Mouse (Mus musculus) MEL (cell line): ENCODE results near the gene Rps11. TPM values are rescaled to one million over a fixed set of nuclear protein-coding genes. Genes with fewer than 3 reads are reported as not detected.
A peak's percentile ranks its signal among the peaks of the same experiment; 100 is the strongest.

ENCODE experiments used
- DNase-seq: peaks from one replicate; pipeline ENCODE4 v3.0.0; 2011; ENCODE audit warnings: low read depth, low spot score
- H3K27ac ChIP-seq: 2 replicates; pipeline ENCODE4 v1.5.1; 2012; ENCODE audit warnings: low read depth, mild to moderate bottlenecking, control low read depth, low read length, moderate library complexity; ENCODE audit not compliant: control insufficient read depth
- H3K27me3 ChIP-seq, 2 experiments: fragments of 150-350 bp in 1 of 2; sonication (generic) in 1 of 2; 2 replicates each; pipeline ENCODE4 v1.6.1; 2012; ENCODE audit warnings: low read length in 2 of 2, mild to moderate bottlenecking in 2 of 2, improper control_type of control experiment in 1 of 2, moderate library complexity in 1 of 2; ENCODE audit not compliant: insufficient read depth in 2 of 2, control insufficient read depth in 1 of 2
- H3K36me3 ChIP-seq, 2 experiments: 2 replicates each; pipeline ENCODE4 v1.6.1; 2012 to 2014; ENCODE audit warnings: low read length in 2 of 2, improper control_type of control experiment in 1 of 2, inconsistent platforms in 1 of 2, mild to moderate bottlenecking in 1 of 2; ENCODE audit not compliant: insufficient read depth in 2 of 2, control insufficient read depth in 1 of 2
- H3K4me1 ChIP-seq, 2 experiments: fragments of 150-350 bp in 1 of 2; sonication (generic) in 1 of 2; 2 replicates each; pipeline ENCODE4 v1.6.1; 2012; ENCODE audit warnings: low read length in 2 of 2, improper control_type of control experiment in 1 of 2, mild to moderate bottlenecking in 1 of 2; ENCODE audit not compliant: insufficient read depth in 2 of 2, control insufficient read depth in 1 of 2
- H3K4me3 ChIP-seq, 2 experiments: fragments of 150-350 bp in 1 of 2; sonication (generic) in 1 of 2; 2 replicates each; pipeline ENCODE4 v1.5.1; 2012; ENCODE audit warnings: low read depth in 2 of 2, low read length in 2 of 2, mild to moderate bottlenecking in 2 of 2, moderate library complexity in 2 of 2, control low read depth in 1 of 2, improper control_type of control experiment in 1 of 2; ENCODE audit not compliant: control insufficient read depth in 1 of 2, insufficient read depth in 1 of 2
- H3K79me2 ChIP-seq: 2 replicates; pipeline ENCODE4 v1.6.1; 2012; ENCODE audit warnings: mild to moderate bottlenecking, low read length, moderate library complexity; ENCODE audit not compliant: control insufficient read depth, poor library complexity, insufficient read depth
- H3K9ac ChIP-seq: 2 replicates; pipeline ENCODE4 v1.6.1; 2012; ENCODE audit warnings: low read depth, mild to moderate bottlenecking, control low read depth, low read length, moderate library complexity; ENCODE audit not compliant: control insufficient read depth, poor library complexity, severe bottlenecking
- H3K9me3 ChIP-seq: fragments of 150-350 bp; sonication (generic); replicated peaks from 2 replicates; pipeline ENCODE4 v1.6.1; 2012; ENCODE audit warnings: mild to moderate bottlenecking, low read length, improper control_type of control experiment, moderate library complexity; ENCODE audit not compliant: insufficient read depth
- CHD1 ChIP-seq: IDR thresholded peaks from 2 replicates; pipeline ENCODE4 v1.6.1; 2012; ENCODE audit warnings: low read depth, mild to moderate bottlenecking, inconsistent platforms, low read length, improper control_type of control experiment
- CHD2 ChIP-seq: IDR thresholded peaks from 2 replicates; pipeline ENCODE4 v1.6.1; 2011; ENCODE audit warnings: low read length, improper control_type of control experiment
- E2F4 ChIP-seq: IDR thresholded peaks from 2 replicates; pipeline ENCODE4 v1.6.1; 2011; ENCODE audit warnings: low read depth, low read length, improper control_type of control experiment, borderline replicate concordance
- EP300 ChIP-seq, 2 experiments: IDR thresholded peaks; 2 replicates each; pipeline ENCODE4 v1.6.1; 2011; ENCODE audit warnings: improper control_type of control experiment in 2 of 2, low read length in 2 of 2, low read depth in 1 of 2, mild to moderate bottlenecking in 1 of 2
- ETS1 ChIP-seq: IDR thresholded peaks from 2 replicates; pipeline ENCODE4 v1.6.1; 2012; ENCODE audit warnings: low read depth, mild to moderate bottlenecking, inconsistent platforms, low read length, improper control_type of control experiment, moderate library complexity
- GABPA ChIP-seq: IDR thresholded peaks from 2 replicates; pipeline ENCODE4 v1.6.1; 2012; ENCODE audit warnings: low read depth, mild to moderate bottlenecking, inconsistent platforms, low read length, improper control_type of control experiment, moderate library complexity
- GATA1 ChIP-seq: IDR thresholded peaks from 2 replicates; pipeline ENCODE4 v1.6.1; 2011; ENCODE audit warnings: low read depth, low read length, improper control_type of control experiment
- HCFC1 ChIP-seq: IDR thresholded peaks from 2 replicates; pipeline ENCODE4 v1.6.1; 2012; ENCODE audit warnings: low read depth, mild to moderate bottlenecking, inconsistent platforms, low read length, improper control_type of control experiment, moderate library complexity
- JUND ChIP-seq: IDR thresholded peaks from 2 replicates; pipeline ENCODE4 v1.6.1; 2011; ENCODE audit warnings: low read depth, mild to moderate bottlenecking, improper control_type of control experiment, low read length
- KAT2A ChIP-seq: conservative IDR thresholded peaks from 2 replicates; pipeline ENCODE4 v1.6.1; 2012; ENCODE audit warnings: low read depth, low read length, improper control_type of control experiment, inconsistent platforms
- MAX ChIP-seq: IDR thresholded peaks from 2 replicates; pipeline ENCODE4 v1.6.1; 2011; ENCODE audit warnings: low read length, improper control_type of control experiment
- MAZ ChIP-seq: IDR thresholded peaks from 2 replicates; pipeline ENCODE4 v1.6.1; 2012; ENCODE audit warnings: low read depth, mild to moderate bottlenecking, inconsistent platforms, low read length, improper control_type of control experiment
- MEF2A ChIP-seq: IDR thresholded peaks from 2 replicates; pipeline ENCODE4 v1.6.1; 2014; ENCODE audit warnings: low read depth, mild to moderate bottlenecking, inconsistent platforms, low read length, improper control_type of control experiment; ENCODE audit not compliant: poor library complexity, insufficient replicate concordance, severe bottlenecking; ENCODE audit errors: extremely low read depth
- NELFE ChIP-seq: IDR thresholded peaks from 2 replicates; pipeline ENCODE4 v1.6.1; 2011; ENCODE audit warnings: low read depth, low read length, improper control_type of control experiment
- NRF1 ChIP-seq: IDR thresholded peaks from 2 replicates; pipeline ENCODE4 v1.6.1; 2014; ENCODE audit warnings: low read depth, mild to moderate bottlenecking, inconsistent platforms, low read length, improper control_type of control experiment, moderate library complexity; ENCODE audit not compliant: poor library complexity, insufficient read depth, severe bottlenecking
- POLR2A ChIP-seq, 2 experiments: IDR thresholded peaks; 2 replicates each; pipeline ENCODE4 v1.6.1; 2011 to 2012; ENCODE audit warnings: low read length in 2 of 2, mild to moderate bottlenecking in 2 of 2, control low read depth in 1 of 2, improper control_type of control experiment in 1 of 2, low read depth in 1 of 2, moderate library complexity in 1 of 2; ENCODE audit not compliant: control insufficient read depth in 1 of 2, insufficient read depth in 1 of 2, poor library complexity in 1 of 2
- POLR2AphosphoS2 ChIP-seq: IDR thresholded peaks from 2 replicates; pipeline ENCODE4 v1.6.1; 2011; ENCODE audit warnings: low read length, improper control_type of control experiment
- POLR2AphosphoS5 ChIP-seq: IDR thresholded peaks from 2 replicates; pipeline ENCODE4 v1.6.1; 2012; ENCODE audit warnings: low read depth, borderline replicate concordance, mild to moderate bottlenecking, inconsistent platforms, low read length, moderate library complexity, mixed read lengths
- RCOR1 ChIP-seq: IDR thresholded peaks from 2 replicates; pipeline ENCODE4 v1.6.1; 2012; ENCODE audit warnings: low read depth, mild to moderate bottlenecking, inconsistent platforms, low read length, improper control_type of control experiment
- SIN3A ChIP-seq: IDR thresholded peaks from 2 replicates; pipeline ENCODE4 v1.6.1; 2012; ENCODE audit warnings: low read length, improper control_type of control experiment, inconsistent platforms
- SMC3 ChIP-seq: IDR thresholded peaks from 2 replicates; pipeline ENCODE4 v1.6.1; 2011; ENCODE audit warnings: low read depth, low read length, improper control_type of control experiment
- TBP ChIP-seq: IDR thresholded peaks from 2 replicates; pipeline ENCODE4 v1.8.0; 2011; ENCODE audit warnings: low read depth, low read length, improper control_type of control experiment
- UBTF ChIP-seq: IDR thresholded peaks from 2 replicates; pipeline ENCODE4 v1.6.1; 2012; ENCODE audit warnings: low read depth, mild to moderate bottlenecking, inconsistent platforms, low read length, improper control_type of control experiment, moderate library complexity, borderline replicate concordance; ENCODE audit not compliant: insufficient read depth
- USF1 ChIP-seq: IDR thresholded peaks from 2 replicates; pipeline ENCODE4 v1.6.1; 2014; ENCODE audit warnings: low read depth, mild to moderate bottlenecking, inconsistent platforms, low read length, improper control_type of control experiment, moderate library complexity
- USF2 ChIP-seq, 2 experiments: IDR thresholded peaks; 2 replicates each; pipeline ENCODE4 v1.6.1; 2011 to 2012; ENCODE audit warnings: improper control_type of control experiment in 2 of 2, low read length in 2 of 2, borderline replicate concordance in 1 of 2, inconsistent platforms in 1 of 2, low read depth in 1 of 2, mild to moderate bottlenecking in 1 of 2; ENCODE audit not compliant: insufficient read depth in 1 of 2
- ZKSCAN1 ChIP-seq: IDR thresholded peaks from 2 replicates; pipeline ENCODE4 v1.6.1; 2012; ENCODE audit warnings: low read depth, mild to moderate bottlenecking, inconsistent platforms, low read length, improper control_type of control experiment, moderate library complexity
- ZMIZ1 ChIP-seq: IDR thresholded peaks from 2 replicates; pipeline ENCODE4 v1.6.1; 2012; ENCODE audit warnings: low read depth, mild to moderate bottlenecking, inconsistent platforms, low read length, improper control_type of control experiment, moderate library complexity
- ZNF384 ChIP-seq: IDR thresholded peaks from 2 replicates; pipeline ENCODE4 v1.6.1; 2012; ENCODE audit warnings: low read depth, mild to moderate bottlenecking, inconsistent platforms, low read length, improper control_type of control experiment
- polyA plus RNA-seq, 2 experiments: library from polyadenylated mRNA; stranded (reverse) in 1 of 2; unstranded in 1 of 2; fragments of >175 nt in 1 of 2; fragments of >200 nt in 1 of 2; gene quantifications; 2 replicates each; pipeline versions ENCODE4 v1.2.1 to v1.2.4; 2012; ENCODE audit warnings: low replicate concordance in 2 of 2, low read depth in 1 of 2; ENCODE audit not compliant: insufficient read length in 2 of 2, insufficient read depth in 1 of 2, missing spikeins in 1 of 2
- total RNA-seq: library from RNA; depleted of rRNA; stranded (reverse); fragments of 300-350 nt; gene quantifications from 2 replicates; pipeline ENCODE4 v1.2.3, GENCODE M21; 2012

Rps11 gene
- total and polyA plus RNA-seq, 3 experiments = 2,708 to 5,434 (median 3,189) TPM

DNA sequence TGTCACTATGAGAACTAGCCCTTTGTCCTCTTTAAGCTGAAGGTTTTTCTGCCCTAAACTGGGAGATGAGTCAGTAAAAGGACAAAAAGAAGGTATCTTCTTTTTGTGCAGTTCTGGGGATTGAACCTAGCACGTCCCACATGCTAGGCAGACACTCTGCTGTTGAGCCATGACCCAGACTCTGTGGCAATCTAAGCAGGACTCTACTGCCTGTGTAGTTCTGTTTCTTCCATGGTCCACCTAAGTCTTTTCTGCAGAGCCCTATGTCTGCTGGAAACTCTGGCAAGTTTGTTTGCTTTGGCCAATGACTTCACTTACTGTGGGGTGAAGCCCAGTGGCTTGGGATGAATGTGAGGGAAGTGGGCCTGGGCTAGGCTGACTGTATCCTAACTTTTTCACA lies 14.2 kb upstream of the Rps11 start:
- H3K4me3 ChIP-seq = no peak overlapping the region
- peak overlapping the region; percentile 80; the same call in 1 of the 2 replicates for H3K27ac ChIP-seq
- TF ChIP-seq NELFE (no peak), MAZ (no peak), GATA1 (no peak), TBP (peak; percentile 98)
- no peaks in the 10 kb centered on the region for H3K27me3 ChIP-seq
- peak; percentile 39 for DNase-seq
- no peak overlapping the region for H3K9ac ChIP-seq
- H3K9me3 ChIP-seq = no peaks in the 10 kb centered on the region
- H3K79me2 ChIP-seq = no peaks in the 10 kb centered on the region; the same call in 1 of the 2 replicates
- peaks cover 0 to 14% of the 10 kb centered on the region in 2 experiments; a peak in 2 of 4 replicates for H3K36me3 ChIP-seq
- peaks cover 11 to 27% of the 10 kb centered on the region in 2 experiments for H3K4me1 ChIP-seq

DNA sequence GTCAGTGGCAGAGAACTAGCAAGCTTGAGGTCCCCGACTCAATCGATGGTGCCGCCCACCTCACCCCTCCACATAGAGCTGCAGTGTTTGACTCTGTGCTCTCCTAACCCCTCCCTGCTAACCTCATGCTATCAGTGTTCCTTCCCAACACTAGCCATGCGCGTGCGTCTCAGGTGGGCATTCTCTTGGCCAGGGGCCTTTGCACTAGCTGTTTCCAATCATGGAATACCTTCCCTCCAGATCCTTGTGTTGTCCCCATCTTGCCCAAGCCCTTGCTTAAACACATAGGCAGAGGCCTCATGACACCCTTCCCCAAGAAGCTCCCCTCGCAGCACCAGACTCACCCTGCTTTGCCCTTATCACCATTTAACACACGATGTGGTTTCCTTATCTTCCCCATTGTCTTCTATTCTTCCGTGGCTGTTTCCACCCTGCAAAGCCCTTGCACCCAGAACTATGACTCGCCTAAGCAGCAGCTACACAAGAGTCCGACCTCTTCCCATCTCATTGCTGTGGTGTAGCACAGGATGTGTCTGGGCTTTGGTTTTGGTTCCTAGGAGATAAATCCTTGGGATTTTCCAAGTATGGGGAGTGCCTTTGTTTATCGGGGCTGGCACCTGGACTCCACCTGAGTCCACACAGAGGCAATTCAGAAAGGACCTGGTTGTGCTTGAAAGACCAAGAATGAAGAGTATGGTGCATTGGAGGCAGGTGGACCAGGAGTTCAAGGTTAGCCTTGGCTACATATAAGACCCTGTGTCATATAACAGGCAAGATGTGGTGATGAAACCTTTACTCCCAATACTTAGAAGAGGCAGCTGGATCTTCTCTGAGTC lies 13.2 kb upstream of the Rps11 start:
- peak; percentile 98 for DNase-seq
- no peaks in the 10 kb centered on the region; the same call in 1 of the 2 replicates for H3K79me2 ChIP-seq
- peak overlapping the region; percentile 92 for H3K27ac ChIP-seq
- peaks cover 11 to 27% of the 10 kb centered on the region in 2 experiments for H3K4me1 ChIP-seq
- H3K9me3 ChIP-seq = no peaks in the 10 kb centered on the region
- H3K9ac ChIP-seq = peak overlapping the region; percentile 75
- no peaks in the 10 kb centered on the region for H3K27me3 ChIP-seq
- peaks cover 0 to 16% of the 10 kb centered on the region in 2 experiments; a peak in 2 of 4 replicates for H3K36me3 ChIP-seq
- peak overlapping the region in 1 of 2 experiments; percentile 74; a peak in 2 of 4 replicates for H3K4me3 ChIP-seq
- TF ChIP-seq MEF2A (0 out of 2 replicates have a peak, but pooled peaks have one; percentile 30), POLR2A (IDR thresholded peaks at IDR 0.05; ENCODE audit: control insufficient read depth in 1 of 2, insufficient read depth in 1 of 2, low read depth in 1 of 2, low read length in 2 of 2, poor library complexity in 1 of 2) (peak in 1 of 2 experiments; percentile 52; a peak in 1 of 4 replicates), ZNF384 (peak; percentile 34; the same call in 1 of the 2 replicates), USF2 (IDR thresholded peaks at IDR 0.05; ENCODE audit: borderline replicate concordance in 1 of 2, insufficient read depth in 1 of 2, low read depth in 1 of 2, low read length in 2 of 2) (no peak), E2F4 (no peak), USF1 (peak; percentile 53; the same call in 1 of the 2 replicates), SMC3 (no peak), MAZ (peak; percentile 79; the same call in 1 of the 2 replicates), NRF1 (peak; percentile 53; the same call in 1 of the 2 replicates), GATA1 (peak; percentile 99), CHD1 (no peak), ETS1 (peak; percentile 94), SIN3A (peak; percentile 97), CHD2 (peak; percentile 62), RCOR1 (peak; percentile 93), EP300 (IDR thresholded peaks at IDR 0.05; ENCODE audit: low read depth in 1 of 2, low read length in 2 of 2) (peak; percentile 97 to 98), ZKSCAN1 (no peak), GABPA (no peak), JUND (peak; percentile 63), UBTF (no peak), MAX (peak; percentile 65; the same call in 1 of the 2 replicates), ZMIZ1 (0 out of 2 replicates have a peak, but pooled peaks have one; percentile 39), POLR2AphosphoS2 (0 out of 2 replicates have a peak, but pooled peaks have one; percentile 35), HCFC1 (peak; percentile 59), POLR2AphosphoS5 (no peak), KAT2A (no peak; the same call in 1 of the 2 replicates)
